Mouse (Mus musculus) forebrain, embryonic 16.5 days (tissue): ENCODE measurements at regions not wholly inside any gene's neighbourhood (a gene's known extent, or its start where the extent isn't known, plus 50 kb on each side); places are given as distances from the start of the nearest gene placed in this dataset.

Experiments
- ATAC-seq: fragments of 200-750 bp; cut with Nextera tagmentation; 2 replicates; pipeline ENCODE4 v1.8.0; 2017; ENCODE audit warnings: mild to moderate bottlenecking, moderate library complexity
- H3K27ac ChIP-seq: fragments of 300-500 bp; sonication (generic); 2 replicates; pipeline ENCODE4 v1.5.1; 2014; ENCODE audit warnings: low read length, control low read depth
- H3K27me3 ChIP-seq: fragments of 300-500 bp; sonication (generic); replicated peaks from 2 replicates; pipeline ENCODE4 v1.6.1; 2014; ENCODE audit warnings: low read length; ENCODE audit not compliant: control insufficient read depth, insufficient read depth
- H3K36me3 ChIP-seq: fragments of 300-500 bp; sonication (generic); 2 replicates; pipeline ENCODE4 v1.6.1; 2014; ENCODE audit not compliant: control insufficient read depth, insufficient read depth
- H3K4me1 ChIP-seq: fragments of 300-500 bp; sonication (generic); replicated peaks from 2 replicates; pipeline ENCODE4 v1.6.1; 2014; ENCODE audit warnings: low read length; ENCODE audit not compliant: control insufficient read depth, insufficient read depth
- H3K4me2 ChIP-seq: fragments of 300-500 bp; sonication (generic); 2 replicates; pipeline ENCODE4 v1.6.1; 2014; ENCODE audit warnings: mild to moderate bottlenecking, low read length, control low read depth
- H3K4me3 ChIP-seq: fragments of 300-500 bp; sonication (generic); replicated peaks from 2 replicates; pipeline ENCODE4 v1.5.1; 2014; ENCODE audit warnings: mild to moderate bottlenecking, low read length, control low read depth
- H3K9ac ChIP-seq: fragments of 300-500 bp; sonication (generic); replicated peaks from 2 replicates; pipeline ENCODE4 v1.6.1; 2014; ENCODE audit warnings: low read depth, low read length, control low read depth
- H3K9me3 ChIP-seq: fragments of 300-500 bp; sonication (generic); 2 replicates; pipeline ENCODE4 v1.6.1; 2016; ENCODE audit warnings: low read length; ENCODE audit not compliant: control insufficient read depth
- WGBS: fragments of 180-500 bp; shearing (Covaris S2); extraction: QIAGEN DNeasy Blood & Tissue Kit; methylation state at CpG from one replicate; pipeline ENCODE4 v1.1.7; 2014; 5-methylcytosine and 5-hydroxymethylcytosine counted together

DNA sequence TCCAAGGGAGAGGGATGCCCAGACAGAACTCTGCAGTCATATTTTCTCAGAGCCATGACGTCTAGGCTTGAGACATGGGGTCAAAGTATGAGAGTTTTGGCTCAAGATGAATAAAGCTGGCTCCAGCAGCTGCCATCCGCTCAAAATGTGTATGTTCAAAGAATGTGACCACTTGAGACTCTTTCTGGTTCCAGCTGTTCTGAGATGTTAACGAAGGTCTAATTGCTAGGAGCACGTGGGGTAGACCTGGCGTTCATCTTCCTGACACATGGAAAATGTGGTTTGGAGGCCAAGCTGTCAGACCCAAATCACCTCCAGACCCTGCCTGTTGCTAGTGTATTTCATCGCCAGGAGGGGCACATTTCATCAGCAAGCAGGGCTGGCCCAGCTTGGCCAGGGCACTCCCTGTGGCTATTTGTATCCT, 58.9 kb upstream of the Ankrd1 start:
- Histone ChIP-seq H3K9ac (no peak overlapping the region), H3K36me3 (no peaks in the 10 kb centered on the region), H3K4me2 (no peak overlapping the region), H3K27me3 (no peaks in the 10 kb centered on the region), H3K27ac (no peak overlapping the region), H3K9me3 (no peaks in the 10 kb centered on the region), H3K4me3 (no peak overlapping the region), H3K4me1 (no peaks in the 10 kb centered on the region)
- WGBS, result 55% methylated on average over 6 of the region's 6 CpGs
- ATAC-seq, result no peak

GRCm38 (mm10) chr19:36180329-36180728, 60.4 kb upstream of the Ankrd1 start:
- no peaks in the 10 kb centered on the region for H3K27me3 ChIP-seq
- H3K27ac ChIP-seq, result no peak overlapping the region
- H3K4me1 ChIP-seq, result no peaks in the 10 kb centered on the region
- H3K4me2 ChIP-seq, result no peak overlapping the region
- WGBS, result 57% methylated on average over 7 of the region's 7 CpGs
- H3K4me3 ChIP-seq, result no peak overlapping the region
- ATAC-seq, result peak; percentile 20; the same call in 1 of the 2 replicates
- no peaks in the 10 kb centered on the region for H3K9me3 ChIP-seq
- H3K9ac ChIP-seq, result no peak overlapping the region
- H3K36me3 ChIP-seq, result no peaks in the 10 kb centered on the region

DNA sequence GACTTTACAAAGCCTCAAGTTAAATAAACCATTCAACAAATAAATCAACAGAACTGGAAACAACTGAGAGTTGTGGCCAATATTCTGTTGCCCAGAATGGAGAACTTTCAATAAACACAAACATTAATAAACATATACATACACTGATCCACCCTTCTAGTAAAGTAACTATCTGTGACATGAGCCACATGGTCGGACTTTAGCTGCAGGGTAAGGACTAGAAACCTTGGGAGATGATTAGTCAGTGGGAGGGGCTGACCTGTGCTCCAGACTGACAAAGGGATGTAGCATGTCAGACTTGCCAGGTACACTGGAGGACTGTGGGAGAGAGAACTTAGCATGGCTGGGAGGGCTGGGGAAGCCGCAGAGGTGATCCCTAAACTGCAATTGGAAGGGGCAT, 61.6 kb upstream of the Ankrd1 start:
- no peaks in the 10 kb centered on the region for H3K36me3 ChIP-seq
- H3K4me3 ChIP-seq, result no peak overlapping the region
- H3K27me3 ChIP-seq, result no peaks in the 10 kb centered on the region
- no peaks in the 10 kb centered on the region for H3K9me3 ChIP-seq
- H3K4me2 ChIP-seq, result no peak overlapping the region
- no peaks in the 10 kb centered on the region for H3K4me1 ChIP-seq
- no peak overlapping the region for H3K9ac ChIP-seq
- WGBS, result 77% methylated on average over 2 of the region's 2 CpGs
- no peak overlapping the region for H3K27ac ChIP-seq
- no peak for ATAC-seq

DNA sequence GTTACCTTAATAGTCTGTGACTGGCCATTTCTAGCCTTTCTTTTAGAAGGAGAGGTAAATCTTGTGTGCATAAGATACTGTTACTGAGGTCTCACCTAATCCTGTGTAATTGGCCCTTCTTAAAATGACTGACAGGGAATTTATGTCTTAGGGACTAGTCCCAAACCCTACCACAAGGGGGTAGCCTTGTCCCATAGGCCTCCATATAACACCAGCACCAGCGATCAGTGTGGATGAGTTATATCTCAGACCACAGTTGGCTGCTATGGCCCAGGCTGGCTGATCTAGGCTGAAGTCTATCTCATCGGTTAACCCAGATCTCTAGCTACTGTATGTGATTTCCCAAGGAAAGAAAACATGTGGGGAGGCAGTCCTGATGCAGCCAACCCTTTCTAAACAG, 63.2 kb upstream of the Ankrd1 start:
- H3K27me3 ChIP-seq, result no peaks in the 10 kb centered on the region
- WGBS, result 27% methylated on average over 2 of the region's 2 CpGs
- no peaks in the 10 kb centered on the region for H3K36me3 ChIP-seq
- no peak overlapping the region for H3K27ac ChIP-seq
- no peak overlapping the region for H3K4me3 ChIP-seq
- no peak overlapping the region for H3K4me2 ChIP-seq
- no peaks in the 10 kb centered on the region for H3K4me1 ChIP-seq
- H3K9ac ChIP-seq, result no peak overlapping the region
- no peaks in the 10 kb centered on the region for H3K9me3 ChIP-seq
- peak; percentile 85 for ATAC-seq

DNA sequence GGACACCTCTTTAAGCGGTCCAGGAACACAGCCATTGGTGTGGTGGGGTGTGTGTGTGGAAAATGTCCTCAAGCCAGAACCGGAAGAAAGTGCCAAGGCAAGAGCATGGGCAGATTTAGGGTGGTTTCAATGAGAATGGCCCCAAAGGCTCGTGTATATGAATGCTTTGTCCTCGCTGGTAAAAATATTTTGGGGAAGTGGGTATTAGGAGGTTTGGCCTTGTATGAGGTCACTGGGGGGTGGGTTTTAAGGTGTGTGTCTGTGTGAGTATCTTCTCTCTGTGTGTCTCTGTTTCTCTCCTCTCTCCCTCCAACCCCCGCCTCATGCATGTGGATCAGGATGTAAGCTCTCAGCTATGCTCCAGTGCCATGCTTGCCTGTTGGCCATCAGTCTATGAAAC, 69.8 kb upstream of the Ankrd1 start:
- H3K9me3 ChIP-seq, result no peaks in the 10 kb centered on the region; the same call in 1 of the 2 replicates
- H3K27me3 ChIP-seq, result no peaks in the 10 kb centered on the region
- H3K4me1 ChIP-seq, result no peaks in the 10 kb centered on the region
- H3K4me3 ChIP-seq, result no peak overlapping the region
- H3K9ac ChIP-seq, result no peak overlapping the region
- H3K4me2 ChIP-seq, result no peak overlapping the region
- ATAC-seq, result no peak
- 93% methylated on average over 5 of the region's 5 CpGs for WGBS
- H3K27ac ChIP-seq, result no peak overlapping the region
- no peaks in the 10 kb centered on the region for H3K36me3 ChIP-seq

DNA sequence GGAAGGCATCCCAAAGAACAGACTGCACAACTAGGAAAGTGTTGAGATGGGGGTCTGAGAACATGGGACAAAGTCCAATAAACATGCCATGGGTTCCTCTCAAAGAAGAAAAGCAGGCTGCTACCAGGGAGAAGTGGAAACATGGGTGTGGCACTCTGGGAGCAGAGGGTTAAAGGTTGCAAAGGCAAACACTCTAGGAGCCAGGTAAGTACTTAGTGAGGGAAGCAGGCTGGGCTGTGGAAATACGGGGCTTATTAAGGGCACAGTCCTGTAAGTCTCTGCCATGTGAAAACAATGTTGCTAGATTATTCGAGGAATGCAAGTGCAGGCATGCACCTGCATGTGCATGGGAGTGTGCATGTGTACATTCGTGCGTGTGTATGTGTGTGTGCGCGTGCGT, 71.7 kb upstream of the Ankrd1 start:
- no peak overlapping the region for H3K9ac ChIP-seq
- no peaks in the 10 kb centered on the region; the same call in 1 of the 2 replicates for H3K9me3 ChIP-seq
- no peaks in the 10 kb centered on the region for H3K4me1 ChIP-seq
- no peak overlapping the region for H3K4me3 ChIP-seq
- no peaks in the 10 kb centered on the region for H3K27me3 ChIP-seq
- 94% methylated on average over 7 of the region's 7 CpGs for WGBS
- no peaks in the 10 kb centered on the region for H3K36me3 ChIP-seq
- no peak for ATAC-seq
- no peak overlapping the region for H3K4me2 ChIP-seq
- no peak overlapping the region for H3K27ac ChIP-seq

DNA sequence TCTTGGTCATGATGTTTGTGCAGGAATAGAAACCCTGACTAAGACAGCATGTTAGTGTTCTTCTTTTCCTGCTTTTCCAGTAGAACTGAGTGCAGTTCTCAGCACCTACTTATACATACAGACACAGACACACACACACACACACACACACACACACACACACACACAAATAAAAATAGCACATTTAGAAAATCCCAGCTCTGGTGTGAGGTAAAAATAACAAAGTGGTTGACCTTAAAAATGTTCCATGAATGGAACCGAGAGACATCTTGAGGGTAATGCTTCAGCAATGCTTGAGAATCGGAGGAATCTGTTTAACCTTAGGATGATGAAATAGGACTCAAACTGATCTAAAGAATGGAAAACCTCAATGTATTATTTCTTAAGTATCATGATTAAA, 84.4 kb upstream of the Ankrd1 start:
- ATAC-seq, result no peak
- H3K4me3 ChIP-seq, result no peak overlapping the region
- WGBS, result 97% methylated on average over 2 of the region's 2 CpGs
- H3K27ac ChIP-seq, result no peak overlapping the region
- H3K36me3 ChIP-seq, result no peaks in the 10 kb centered on the region
- peaks cover 11% of the 10 kb centered on the region for H3K4me1 ChIP-seq
- H3K9me3 ChIP-seq, result no peaks in the 10 kb centered on the region
- H3K9ac ChIP-seq, result no peak overlapping the region
- H3K4me2 ChIP-seq, result no peak overlapping the region
- H3K27me3 ChIP-seq, result no peaks in the 10 kb centered on the region

DNA sequence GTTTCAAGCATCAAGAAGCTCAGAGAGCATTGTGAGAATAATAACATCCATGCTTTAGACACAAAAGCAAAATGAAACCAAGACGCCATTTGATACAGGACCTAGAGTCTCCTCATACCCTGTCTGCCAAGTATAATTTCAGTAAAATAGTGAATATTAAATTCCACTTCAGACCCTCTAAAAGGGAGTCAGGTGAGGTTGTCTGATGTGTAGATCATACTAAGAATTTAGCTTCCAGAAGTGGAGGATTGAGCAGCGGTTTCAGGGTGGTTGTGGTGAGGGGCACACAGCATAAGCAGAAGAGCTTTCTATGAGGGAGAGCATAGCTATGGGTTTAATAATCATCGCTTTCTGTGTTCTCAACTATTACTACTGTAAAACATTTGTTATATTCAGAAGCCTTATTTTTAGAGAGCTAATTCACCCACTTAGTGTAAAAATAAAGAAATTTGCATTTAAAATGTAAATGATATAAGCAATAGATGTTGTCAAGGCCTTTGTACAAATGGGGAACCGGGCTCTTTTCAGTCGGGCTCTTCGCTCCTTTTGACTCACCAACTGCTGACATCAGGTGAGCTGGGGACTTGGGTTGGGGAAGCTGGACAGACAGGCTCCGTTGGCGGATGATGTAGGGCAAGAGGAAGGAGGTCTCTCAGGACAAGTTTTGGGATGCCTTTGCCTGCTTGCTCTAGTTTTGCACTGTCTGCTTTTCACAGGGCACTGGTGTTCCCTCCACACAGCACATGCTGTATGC, 85.2 kb upstream of the Ankrd1 start:
- Histone ChIP-seq H3K27ac (no peak overlapping the region), H3K36me3 (no peaks in the 10 kb centered on the region), H3K4me2 (no peak overlapping the region), H3K9me3 (no peaks in the 10 kb centered on the region), H3K27me3 (no peaks in the 10 kb centered on the region), H3K4me1 (peaks cover 11% of the 10 kb centered on the region), H3K9ac (no peak overlapping the region), H3K4me3 (no peak overlapping the region)
- WGBS, result 93% methylated on average over 8 of the region's 8 CpGs
- no peak for ATAC-seq

DNA sequence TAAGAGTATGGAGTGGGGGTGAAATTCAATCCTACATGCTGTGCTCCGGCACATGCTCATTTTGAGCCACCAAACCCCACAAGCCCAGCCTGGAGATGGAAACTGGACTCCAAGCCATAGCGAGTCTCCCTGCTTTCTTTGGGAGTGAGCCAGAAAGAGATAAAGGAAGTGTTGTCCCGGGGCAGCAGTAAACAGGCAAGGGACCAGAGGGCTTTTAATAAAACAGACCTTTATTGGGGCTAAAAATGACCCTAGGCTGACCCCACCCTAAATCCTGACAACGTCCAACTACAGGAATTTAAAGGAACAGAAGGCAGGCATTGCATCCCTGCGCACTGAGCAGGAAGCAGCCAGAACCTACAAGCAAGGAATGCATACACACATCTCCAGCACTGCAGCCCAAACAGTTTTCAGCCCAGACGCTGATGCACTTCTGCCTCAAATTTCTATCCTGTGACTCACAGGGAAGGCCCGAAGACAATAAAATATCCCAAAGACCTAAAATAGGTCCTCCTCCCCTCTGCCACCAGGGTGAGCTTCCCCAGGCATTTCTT, 87.9 kb upstream of the Ankrd1 start:
- 25% methylated on average over 7 of the region's 7 CpGs for WGBS
- peak; percentile 73 for ATAC-seq
- Histone ChIP-seq H3K4me2 (0 out of 2 replicates have a peak overlapping the region, but pooled peaks have one; percentile 1), H3K27me3 (no peaks in the 10 kb centered on the region), H3K4me3 (no peak overlapping the region), H3K9ac (no peak overlapping the region), H3K36me3 (no peaks in the 10 kb centered on the region), H3K27ac (peak overlapping the region; percentile 21; the same call in 1 of the 2 replicates), H3K9me3 (no peaks in the 10 kb centered on the region), H3K4me1 (peaks cover 11% of the 10 kb centered on the region)
